Mouse (Mus musculus): ENCODE measurements around the gene Rab11fip3. TPM values are rescaled to one million over a fixed set of nuclear protein-coding genes. Genes with fewer than 3 reads are reported as not detected.
"Not testable (repeated sequence)": the region's sequence is repeated elsewhere in the genome, so short reads cannot be mapped to it uniquely, and the experiment has no call there.

The Rab11fip3 gene
- polyA plus RNA-seq, 1 experiment from 2014 or later, result 30.2 TPM

GRCm38 (mm10) chr17:26110156-26110555 is 40.8 kb upstream of the Rab11fip3 start:
- H3K4me3 ChIP-seq (replicated peaks), result no peak overlapping the region
- H3K9ac ChIP-seq, result no peak overlapping the region
- no peaks in the 10 kb centered on the region for H3K36me3 ChIP-seq
- peaks cover 25% of the 10 kb centered on the region for H3K4me1 ChIP-seq
- WGBS, result 32% methylated on average over 4 of the region's 4 CpGs
- no peaks in the 10 kb centered on the region for H3K9me3 ChIP-seq (replicated peaks)
- H3K27me3 ChIP-seq, result peaks cover 59% of the 10 kb centered on the region
- H3K27ac ChIP-seq, result no peak overlapping the region
- no peak overlapping the region for H3K4me2 ChIP-seq
- no peak for ATAC-seq (replicated peaks; ENCODE audit: low FRiP score)

GRCm38 (mm10) chr17:26105619-26106018 is 36.3 kb upstream of the Rab11fip3 start:
- Histone ChIP-seq H3K4me3 (replicated peaks) (no peak overlapping the region), H3K9me3 (replicated peaks) (no peaks in the 10 kb centered on the region), H3K4me2 (no peak overlapping the region), H3K27ac (no peak overlapping the region), H3K4me1 (peaks cover 4% of the 10 kb centered on the region), H3K9ac (no peak overlapping the region), H3K36me3 (no peaks in the 10 kb centered on the region), H3K27me3 (peaks cover 14% of the 10 kb centered on the region)
- no peak for ATAC-seq (replicated peaks; ENCODE audit: low FRiP score)
- WGBS, result 56% methylated on average over 3 of the region's 4 CpGs

GRCm38 (mm10) chr17:26101478-26101877 is 32.1 kb upstream of the Rab11fip3 start:
- H3K9ac ChIP-seq, result no peak overlapping the region
- H3K4me2 ChIP-seq, result no peak overlapping the region
- no peaks in the 10 kb centered on the region for H3K36me3 ChIP-seq
- 0 out of 2 replicates have a peak, but pooled peaks cover 3% of the 10 kb centered on the region for H3K4me1 ChIP-seq
- H3K27ac ChIP-seq, result no peak overlapping the region
- no peaks in the 10 kb centered on the region for H3K9me3 ChIP-seq (replicated peaks)
- H3K27me3 ChIP-seq, result no peaks in the 10 kb centered on the region
- 25% methylated on average over 4 of the region's 4 CpGs for WGBS
- H3K4me3 ChIP-seq (replicated peaks), result no peak overlapping the region
- peak; percentile 71 for ATAC-seq (replicated peaks; ENCODE audit: low FRiP score)

- ATAC-seq (replicated peaks; ENCODE audit: low FRiP score), result no peak
- H3K27me3 ChIP-seq, result no peaks in the 10 kb centered on the region
- no peak overlapping the region for H3K27ac ChIP-seq
- H3K4me1 ChIP-seq, result peaks cover 8% of the 10 kb centered on the region
- H3K9me3 ChIP-seq (replicated peaks), result no peaks in the 10 kb centered on the region
- no peak overlapping the region for H3K4me3 ChIP-seq (replicated peaks)
- no peak overlapping the region for H3K9ac ChIP-seq
- WGBS, result 45% methylated on average over 2 of the region's 2 CpGs
- H3K4me2 ChIP-seq, result no peak overlapping the region
- H3K36me3 ChIP-seq, result no peaks in the 10 kb centered on the region
These were observed 30.8 kb upstream of the Rab11fip3 start for GRCm38 (mm10) chr17:26100166-26100565.

GRCm38 (mm10) chr17:26099316-26099715 is 30.0 kb upstream of the Rab11fip3 start:
- not testable (repeated sequence) for H3K9ac ChIP-seq; H3K27me3 ChIP-seq; H3K9me3 ChIP-seq (replicated peaks); H3K27ac ChIP-seq; H3K36me3 ChIP-seq; H3K4me3 ChIP-seq (replicated peaks); ATAC-seq (replicated peaks; ENCODE audit: low FRiP score); H3K4me2 ChIP-seq
- 70% methylated on average over 3 of the region's 3 CpGs for WGBS
- H3K4me1 ChIP-seq, result peaks cover 14% of the 10 kb centered on the region

GRCm38 (mm10) chr17:26098461-26098860 is 29.1 kb upstream of the Rab11fip3 start:
- H3K4me2 ChIP-seq, result no peak overlapping the region
- H3K9ac ChIP-seq, result no peak overlapping the region
- 0 out of 2 replicates have a peak, but pooled peaks cover 3% of the 10 kb centered on the region for H3K36me3 ChIP-seq
- H3K4me1 ChIP-seq, result peaks cover 17% of the 10 kb centered on the region
- no peaks in the 10 kb centered on the region for H3K27me3 ChIP-seq
- WGBS, result 93% methylated on average over 7 of the region's 7 CpGs
- H3K9me3 ChIP-seq (replicated peaks), result no peaks in the 10 kb centered on the region
- ATAC-seq (replicated peaks; ENCODE audit: low FRiP score), result no peak
- no peak overlapping the region for H3K4me3 ChIP-seq (replicated peaks)
- H3K27ac ChIP-seq, result no peak overlapping the region

GRCm38 (mm10) chr17:26095121-26095740 is 25.9 kb upstream of the Rab11fip3 start, which contains the start of gene Nme4:
Gene Nme4 (minus strand): TSS chr17:26095602.
- H3K4me3 ChIP-seq (replicated peaks), result peak within 1 kb of the TSS; percentile 65
- H3K4me2 ChIP-seq, result peak within 1 kb of the TSS; percentile 88
- no peaks in the 10 kb centered on the region for H3K27me3 ChIP-seq
- peaks cover 14% of the 10 kb centered on the region for H3K4me1 ChIP-seq
- WGBS, result 3% methylated on average over 47 of the region's 47 CpGs
- no peaks in the 10 kb centered on the region for H3K9me3 ChIP-seq (replicated peaks)
- peak within 1 kb of the TSS; percentile 84 for H3K27ac ChIP-seq
- peaks cover 19% of the 10 kb centered on the region for H3K36me3 ChIP-seq
- H3K9ac ChIP-seq, result peak within 1 kb of the TSS; percentile 60
- peak; percentile 72 for ATAC-seq (replicated peaks; ENCODE audit: low FRiP score)

- peak overlapping the region; percentile 88 for H3K4me2 ChIP-seq
- WGBS, result 22% methylated on average over 9 of the region's 9 CpGs
- H3K4me3 ChIP-seq (replicated peaks), result peak overlapping the region; percentile 65
- peaks cover 18% of the 10 kb centered on the region for H3K4me1 ChIP-seq
- peaks cover 19% of the 10 kb centered on the region for H3K36me3 ChIP-seq
- no peak for ATAC-seq (replicated peaks; ENCODE audit: low FRiP score)
- H3K9ac ChIP-seq, result peak overlapping the region; percentile 60
- peak overlapping the region; percentile 84 for H3K27ac ChIP-seq
- H3K9me3 ChIP-seq (replicated peaks), result no peaks in the 10 kb centered on the region
- no peaks in the 10 kb centered on the region for H3K27me3 ChIP-seq
These were observed 25.3 kb upstream of the Rab11fip3 start for GRCm38 (mm10) chr17:26094531-26095110.

- H3K27me3 ChIP-seq, result no peaks in the 10 kb centered on the region
- peaks cover 21% of the 10 kb centered on the region for H3K4me1 ChIP-seq
- peak; percentile 93 for ATAC-seq (replicated peaks; ENCODE audit: low FRiP score)
- H3K27ac ChIP-seq, result peak within 1 kb of the TSS; percentile 94
- no peaks in the 10 kb centered on the region for H3K9me3 ChIP-seq (replicated peaks)
- H3K4me3 ChIP-seq (replicated peaks), result peak within 1 kb of the TSS; percentile 66
- peaks cover 35% of the 10 kb centered on the region for H3K36me3 ChIP-seq
- peak within 1 kb of the TSS; percentile 65 for H3K9ac ChIP-seq
- H3K4me2 ChIP-seq, result peak within 1 kb of the TSS; percentile 86
- under 1% methylated on average over 32 of the region's 32 CpGs for WGBS
These were observed 20.7 kb upstream of the Rab11fip3 start, which contains the start of gene Decr2 for GRCm38 (mm10) chr17:26089905-26090632. Gene Decr2 (minus strand): TSS chr17:26090337.

- 83% methylated on average over 9 of the region's 9 CpGs for WGBS
- peaks cover 11% of the 10 kb centered on the region for H3K4me1 ChIP-seq
These were observed 17.8 kb upstream of the Rab11fip3 start for GRCm38 (mm10) chr17:26087059-26087564.

GRCm38 (mm10) chr17:26080867-26081266 is 11.5 kb upstream of the Rab11fip3 start:
- Histone ChIP-seq H3K4me3 (replicated peaks) (no peak overlapping the region), H3K27me3 (no peaks in the 10 kb centered on the region)

More at GRCm38 (mm10) chr17:26087059-26087564, 17.8 kb upstream of the Rab11fip3 start:
- ATAC-seq (replicated peaks; ENCODE audit: low FRiP score), result no peak
- no peak overlapping the region for H3K9ac ChIP-seq
- H3K27ac ChIP-seq, result no peak overlapping the region
- H3K4me3 ChIP-seq (replicated peaks), result no peak overlapping the region
- no peaks in the 10 kb centered on the region for H3K27me3 ChIP-seq
- H3K36me3 ChIP-seq, result peaks cover 40% of the 10 kb centered on the region
- no peaks in the 10 kb centered on the region for H3K9me3 ChIP-seq (replicated peaks)
- H3K4me2 ChIP-seq, result no peak overlapping the region

GRCm38 (mm10) chr17:26078851-26079250 is 9.5 kb upstream of the Rab11fip3 start:
- ATAC-seq (replicated peaks; ENCODE audit: low FRiP score), result no peak
- no peak overlapping the region for H3K4me3 ChIP-seq (replicated peaks)
- no peak overlapping the region for H3K27ac ChIP-seq
- H3K36me3 ChIP-seq, result peaks cover 15% of the 10 kb centered on the region
- H3K27me3 ChIP-seq, result no peaks in the 10 kb centered on the region
- H3K4me1 ChIP-seq, result peaks cover 7% of the 10 kb centered on the region; the same call in 1 of the 2 replicates
- no peak overlapping the region for H3K4me2 ChIP-seq
- H3K9me3 ChIP-seq (replicated peaks), result no peaks in the 10 kb centered on the region
- WGBS, result 79% methylated on average over 2 of the region's 2 CpGs
- H3K9ac ChIP-seq, result no peak overlapping the region

More at GRCm38 (mm10) chr17:26080867-26081266, 11.5 kb upstream of the Rab11fip3 start:
- Histone ChIP-seq H3K4me1 (peaks cover 7% of the 10 kb centered on the region; the same call in 1 of the 2 replicates), H3K36me3 (peaks cover 29% of the 10 kb centered on the region), H3K4me2 (no peak overlapping the region), H3K9me3 (replicated peaks) (no peaks in the 10 kb centered on the region), H3K27ac (no peak overlapping the region), H3K9ac (no peak overlapping the region)
- 28% methylated on average over 2 of the region's 2 CpGs for WGBS
- ATAC-seq (replicated peaks; ENCODE audit: low FRiP score), result peak; percentile 12; the same call in 1 of the 2 replicates
